Mouse (Mus musculus): ENCODE data around the gene Disp1. TPM values are rescaled to one million over a fixed set of nuclear protein-coding genes. Genes with fewer than 3 reads are reported as not detected.

The Disp1 gene
- polyA plus RNA-seq, 1 experiment from 2014 or later: 10.8 TPM

DNA sequence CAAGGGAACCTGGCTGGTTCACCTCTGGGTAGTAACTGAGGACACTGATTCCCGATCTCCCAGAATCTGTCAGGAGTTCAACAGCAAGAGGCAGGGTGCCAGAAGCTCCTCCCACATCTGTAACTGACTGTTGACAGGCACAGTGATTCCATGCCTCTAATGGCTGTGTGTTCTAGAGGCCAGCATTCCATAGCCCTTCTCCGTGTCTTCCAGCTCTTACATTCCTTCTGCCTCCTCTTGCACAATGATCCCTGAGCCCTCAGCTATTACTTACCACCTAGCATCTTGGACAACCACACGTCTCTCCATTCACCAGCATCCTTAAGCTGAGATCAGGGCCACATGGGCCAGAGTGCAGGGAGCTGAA lies 165.1 kb downstream of the Disp1 start:
- 55% methylated on average over 3 of the region's 3 CpGs for WGBS
- H3K4me2 ChIP-seq: no peak overlapping the region
- no peak overlapping the region for H3K9ac ChIP-seq
- no peak overlapping the region for H3K4me3 ChIP-seq (replicated peaks)
- no peak for ATAC-seq (ENCODE audit: low FRiP score)
- H3K36me3 ChIP-seq (replicated peaks): no peaks in the 10 kb centered on the region
- H3K4me1 ChIP-seq: no peaks in the 10 kb centered on the region
- H3K27ac ChIP-seq: no peak overlapping the region
- H3K9me3 ChIP-seq: no peaks in the 10 kb centered on the region
- H3K27me3 ChIP-seq: peaks cover 14% of the 10 kb centered on the region; the same call in 1 of the 2 replicates

DNA sequence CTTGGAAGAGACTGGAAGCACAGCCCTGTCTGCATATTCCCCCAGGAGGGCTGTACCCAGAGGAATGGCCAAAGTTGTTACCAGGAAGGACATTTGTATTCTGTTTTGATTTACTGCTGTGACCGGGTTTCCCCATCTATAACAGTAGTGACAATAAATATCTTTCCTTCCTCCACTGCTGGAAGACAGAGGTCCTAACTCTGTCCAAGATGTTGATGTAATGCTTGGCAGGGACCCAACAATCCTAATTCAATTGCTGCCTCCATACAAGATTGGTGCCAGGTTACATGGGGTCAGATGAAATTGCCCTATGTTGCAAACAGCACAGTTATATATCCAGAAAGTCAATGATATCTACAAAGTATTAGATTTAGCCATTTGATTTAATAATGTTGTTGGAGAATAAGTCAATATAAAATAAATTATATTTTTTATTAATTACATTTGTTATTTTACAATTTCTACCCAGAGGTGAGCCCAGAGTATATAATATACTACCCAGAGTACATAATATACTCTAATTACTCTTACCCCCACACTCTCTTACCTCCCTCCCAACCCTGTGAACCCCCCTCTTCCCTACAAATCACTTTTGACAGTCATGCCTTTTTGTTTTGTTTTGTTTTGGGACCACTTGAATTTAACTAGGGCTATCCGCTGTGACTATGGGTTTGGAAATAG lies 165.6 kb downstream of the Disp1 start:
- no peak overlapping the region for H3K4me2 ChIP-seq
- H3K4me1 ChIP-seq: no peaks in the 10 kb centered on the region
- H3K27ac ChIP-seq: no peak overlapping the region
- no peaks in the 10 kb centered on the region for H3K36me3 ChIP-seq (replicated peaks)
- no peaks in the 10 kb centered on the region for H3K9me3 ChIP-seq
- no peak overlapping the region for H3K4me3 ChIP-seq (replicated peaks)
- no peak for ATAC-seq (ENCODE audit: low FRiP score)
- peaks cover 16% of the 10 kb centered on the region; the same call in 1 of the 2 replicates for H3K27me3 ChIP-seq
- WGBS: 84% methylated on average over 2 of the region's 2 CpGs
- no peak overlapping the region for H3K9ac ChIP-seq

DNA sequence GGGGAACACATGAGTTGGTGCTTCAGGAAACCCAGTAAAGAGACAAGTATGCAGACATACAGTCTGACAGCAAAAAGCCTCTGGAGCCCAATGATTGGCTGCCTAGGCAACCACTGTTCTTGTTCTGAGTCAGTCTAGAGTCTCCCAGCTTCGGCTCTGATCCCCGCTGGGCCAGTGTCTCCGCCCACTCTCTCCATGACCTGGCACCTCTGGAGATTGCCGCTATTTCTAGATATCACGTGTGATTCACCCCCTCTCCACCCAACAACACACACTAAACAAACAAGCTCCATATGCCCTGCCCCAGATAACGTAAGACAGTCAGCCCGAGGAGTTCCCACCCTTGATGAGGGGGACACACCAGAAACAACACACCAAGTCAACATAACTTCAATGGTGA lies 168.7 kb downstream of the Disp1 start:
- peaks cover 29% of the 10 kb centered on the region for H3K27me3 ChIP-seq
- no peak overlapping the region for H3K4me3 ChIP-seq (replicated peaks)
- no peak overlapping the region for H3K4me2 ChIP-seq
- no peaks in the 10 kb centered on the region for H3K9me3 ChIP-seq
- H3K9ac ChIP-seq: no peak overlapping the region
- no peak overlapping the region for H3K27ac ChIP-seq
- 88% methylated on average over 7 of the region's 7 CpGs for WGBS
- no peak for ATAC-seq (ENCODE audit: low FRiP score)
- H3K36me3 ChIP-seq (replicated peaks): no peaks in the 10 kb centered on the region
- peaks cover 6% of the 10 kb centered on the region; the same call in 1 of the 2 replicates for H3K4me1 ChIP-seq

DNA sequence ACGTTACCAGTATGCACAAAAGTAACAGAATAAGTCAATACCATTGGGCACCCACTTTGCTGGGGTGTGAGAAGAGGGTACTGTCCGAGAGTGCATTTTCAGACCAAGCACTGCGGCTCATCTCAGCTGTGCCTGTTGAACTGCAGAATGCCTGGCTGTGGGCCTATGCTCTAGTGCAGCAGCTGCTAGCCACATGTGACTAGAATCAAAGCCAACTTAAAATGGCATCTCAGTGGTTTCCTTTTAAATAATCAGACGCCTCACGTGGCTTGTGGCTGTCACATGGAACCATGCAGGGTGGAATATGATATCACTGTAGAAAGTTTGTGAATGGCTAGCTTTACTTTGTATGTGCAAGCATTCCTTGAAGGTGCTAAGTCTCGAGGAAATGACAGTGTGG lies 172.0 kb downstream of the Disp1 start:
- H3K36me3 ChIP-seq (replicated peaks): no peaks in the 10 kb centered on the region
- no peaks in the 10 kb centered on the region for H3K9me3 ChIP-seq
- no peak for ATAC-seq (ENCODE audit: low FRiP score)
- H3K9ac ChIP-seq: no peak overlapping the region
- H3K4me3 ChIP-seq (replicated peaks): no peak overlapping the region
- H3K4me1 ChIP-seq: peaks cover 23% of the 10 kb centered on the region
- WGBS: 78% methylated on average over 6 of the region's 6 CpGs
- no peak overlapping the region for H3K27ac ChIP-seq
- peaks cover 46% of the 10 kb centered on the region for H3K27me3 ChIP-seq
- no peak overlapping the region for H3K4me2 ChIP-seq

DNA sequence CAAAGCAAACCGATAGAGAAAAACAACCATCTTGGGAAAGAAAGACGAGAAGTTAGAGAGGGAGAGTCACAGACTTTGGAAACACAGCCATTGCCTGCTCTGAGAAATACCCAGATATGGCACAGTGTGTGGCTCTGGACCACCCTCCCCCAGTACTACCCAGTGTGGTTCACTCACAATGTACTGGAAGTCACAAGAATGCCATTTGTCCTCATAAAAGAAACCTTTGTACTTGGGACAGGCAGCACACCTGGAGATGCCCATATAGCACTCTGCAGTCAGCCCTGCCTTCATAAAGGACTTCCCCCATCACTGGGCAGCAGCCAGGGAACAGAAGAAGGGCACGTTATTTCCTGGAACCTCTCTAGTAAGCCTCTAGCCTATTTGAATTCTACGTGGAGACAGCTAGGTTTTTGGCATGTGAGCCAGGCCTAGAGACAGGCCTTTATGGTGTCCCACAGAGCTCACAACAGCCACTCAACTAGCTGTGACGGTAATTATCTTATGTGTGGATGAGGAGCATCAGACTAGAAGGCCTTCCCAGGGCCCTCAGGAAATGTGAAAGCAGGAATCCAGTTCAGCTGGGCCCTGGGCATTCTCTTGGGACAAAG lies 173.3 kb downstream of the Disp1 start:
- H3K9ac ChIP-seq: no peak overlapping the region
- no peak overlapping the region for H3K27ac ChIP-seq
- no peaks in the 10 kb centered on the region for H3K36me3 ChIP-seq (replicated peaks)
- H3K4me1 ChIP-seq: peaks cover 23% of the 10 kb centered on the region
- H3K4me2 ChIP-seq: no peak overlapping the region
- H3K4me3 ChIP-seq (replicated peaks): no peak overlapping the region
- no peaks in the 10 kb centered on the region for H3K9me3 ChIP-seq
- no peak; the same call in 1 of the 2 replicates for ATAC-seq (ENCODE audit: low FRiP score)
- 74% methylated on average over 5 of the region's 5 CpGs for WGBS
- H3K27me3 ChIP-seq: peaks cover 58% of the 10 kb centered on the region

DNA sequence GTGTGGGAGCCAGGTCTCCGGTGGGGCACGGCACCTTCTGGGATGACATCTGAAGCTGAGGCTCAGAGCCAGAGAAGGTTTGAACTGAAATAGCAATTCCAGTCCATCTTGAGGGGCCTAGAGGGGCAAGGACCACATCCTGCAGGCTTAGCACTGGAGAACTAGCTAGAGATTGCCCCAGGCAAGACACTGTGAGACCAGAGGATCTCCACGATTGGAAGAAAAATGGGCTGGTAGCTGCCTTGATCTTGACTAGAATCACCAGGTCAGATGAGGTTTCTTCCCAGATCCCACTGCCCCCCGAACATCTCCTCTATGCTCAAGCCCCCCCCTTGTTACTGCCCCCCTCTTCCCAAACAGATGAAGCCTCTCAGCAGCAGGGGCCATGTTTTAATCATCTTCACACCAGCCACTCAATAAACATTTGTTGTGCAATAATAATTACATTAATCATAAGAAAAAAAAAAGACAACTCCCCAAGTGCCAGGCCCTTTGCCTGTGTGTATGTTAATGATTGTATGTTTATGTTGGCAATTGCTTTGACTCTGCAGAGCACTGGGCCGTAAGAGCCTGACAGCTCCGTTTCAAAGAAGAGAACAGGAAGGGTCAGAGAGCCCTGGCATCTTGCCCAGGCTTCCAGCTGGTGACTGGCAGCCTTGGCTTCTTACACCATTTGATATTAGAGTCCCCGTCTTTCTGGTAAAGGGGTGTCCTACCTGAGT lies 174.0 kb downstream of the Disp1 start:
- 53% methylated on average over 7 of the region's 7 CpGs for WGBS
- peak; percentile 55; the same call in 1 of the 2 replicates for ATAC-seq (ENCODE audit: low FRiP score)
- no peak overlapping the region for H3K9ac ChIP-seq
- no peak overlapping the region for H3K27ac ChIP-seq
- peaks cover 1% of the 10 kb centered on the region; the same call in 1 of the 2 replicates for H3K9me3 ChIP-seq
- H3K4me3 ChIP-seq (replicated peaks): no peak overlapping the region
- H3K36me3 ChIP-seq (replicated peaks): no peaks in the 10 kb centered on the region
- no peak overlapping the region for H3K4me2 ChIP-seq
- peaks cover 23% of the 10 kb centered on the region for H3K4me1 ChIP-seq
- H3K27me3 ChIP-seq: peaks cover 65% of the 10 kb centered on the region

DNA sequence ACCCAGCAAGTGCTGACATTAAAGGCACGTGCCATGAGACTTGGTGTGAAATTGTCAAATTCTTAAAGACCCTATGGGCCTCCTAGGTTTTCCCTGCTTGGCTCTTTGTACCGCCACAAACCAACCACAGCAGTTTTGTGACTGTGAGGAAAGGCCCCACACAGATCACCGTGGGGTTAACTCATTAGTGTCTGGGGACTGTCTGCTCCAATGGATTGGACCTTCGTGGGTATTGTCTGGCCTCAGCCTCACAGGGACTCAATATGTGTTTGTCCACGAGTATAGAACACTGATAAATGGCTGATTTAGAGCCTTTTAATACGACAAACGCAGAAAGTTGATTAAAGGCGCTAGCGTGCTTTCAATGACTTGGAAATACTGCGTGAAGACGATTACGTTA lies 175.2 kb downstream of the Disp1 start:
- Histone ChIP-seq H3K27ac (no peak overlapping the region), H3K4me3 (replicated peaks) (no peak overlapping the region), H3K9ac (no peak overlapping the region), H3K4me1 (peaks cover 23% of the 10 kb centered on the region), H3K4me2 (no peak overlapping the region), H3K9me3 (peaks cover 6% of the 10 kb centered on the region; the same call in 1 of the 2 replicates), H3K27me3 (peaks cover 68% of the 10 kb centered on the region), H3K36me3 (replicated peaks) (no peaks in the 10 kb centered on the region)
- WGBS: 6% methylated on average over 12 of the region's 12 CpGs
- 0 out of 2 replicates have a peak, but pooled peaks have one; percentile 41 for ATAC-seq (ENCODE audit: low FRiP score)

DNA sequence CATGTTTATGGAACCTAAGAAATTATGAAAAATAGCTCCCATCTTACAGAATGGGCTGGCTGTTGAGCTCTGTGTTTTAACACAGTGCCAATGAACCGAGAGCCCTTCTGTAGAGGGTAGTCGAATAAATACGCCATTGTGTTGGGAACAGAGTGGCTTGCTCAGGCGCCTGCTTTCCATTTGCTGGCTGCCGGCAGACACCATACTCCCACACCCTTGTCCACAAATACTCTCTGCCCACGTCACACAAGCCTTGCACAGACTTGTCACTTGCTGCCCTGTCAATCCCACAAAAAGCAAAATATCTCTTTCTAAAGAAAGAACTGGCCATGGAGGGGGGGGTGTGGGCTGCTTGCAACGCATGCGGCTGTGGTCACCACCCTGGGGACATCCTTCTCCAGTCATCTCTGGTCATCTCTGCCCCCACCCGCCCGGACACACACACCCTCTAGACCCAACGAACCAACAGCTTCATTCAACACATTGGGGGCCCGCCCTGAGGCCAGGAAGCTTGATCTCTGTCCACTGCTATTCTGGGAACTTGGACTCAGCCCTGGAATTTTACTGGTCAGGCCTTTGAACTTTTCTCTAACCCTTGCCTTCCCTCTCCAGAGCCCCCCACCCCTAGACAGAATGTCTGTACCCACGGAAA lies 178.0 kb downstream of the Disp1 start:
- Histone ChIP-seq H3K4me3 (replicated peaks) (no peak overlapping the region), H3K27ac (no peak overlapping the region), H3K9ac (no peak overlapping the region), H3K4me1 (peaks cover 23% of the 10 kb centered on the region), H3K27me3 (peaks cover 69% of the 10 kb centered on the region), H3K4me2 (no peak overlapping the region), H3K36me3 (replicated peaks) (no peaks in the 10 kb centered on the region), H3K9me3 (peaks cover 6% of the 10 kb centered on the region; the same call in 1 of the 2 replicates)
- WGBS: 74% methylated on average over 13 of the region's 13 CpGs
- ATAC-seq (ENCODE audit: low FRiP score): no peak

DNA sequence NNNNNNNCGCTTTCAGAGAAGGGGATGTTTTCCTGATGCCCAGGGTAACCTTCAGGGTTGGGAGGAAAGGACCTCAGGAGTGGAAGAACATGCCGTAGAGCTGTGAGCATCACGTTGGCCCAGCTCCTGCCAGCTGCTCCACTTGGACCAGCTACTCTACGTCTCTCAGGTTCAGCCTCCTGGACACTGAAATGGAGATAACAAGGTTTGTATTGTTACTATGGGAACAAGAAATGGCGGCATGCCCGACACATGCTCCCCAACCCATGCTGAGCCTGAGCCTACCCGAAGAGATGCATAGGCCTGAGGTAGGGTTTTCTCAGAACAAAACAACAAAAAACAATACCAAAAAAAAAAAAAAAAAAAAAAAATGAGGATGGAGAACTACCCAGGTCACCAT lies 179.6 kb downstream of the Disp1 start:
- Histone ChIP-seq H3K36me3 (replicated peaks) (no peaks in the 10 kb centered on the region), H3K4me3 (replicated peaks) (no peak overlapping the region), H3K27me3 (peaks cover 57% of the 10 kb centered on the region), H3K9me3 (peaks cover 6% of the 10 kb centered on the region; the same call in 1 of the 2 replicates), H3K9ac (no peak overlapping the region), H3K27ac (no peak overlapping the region), H3K4me2 (no peak overlapping the region), H3K4me1 (peaks cover 8% of the 10 kb centered on the region)
- no peak for ATAC-seq (ENCODE audit: low FRiP score)
- WGBS: 89% methylated on average over 6 of the region's 7 CpGs

DNA sequence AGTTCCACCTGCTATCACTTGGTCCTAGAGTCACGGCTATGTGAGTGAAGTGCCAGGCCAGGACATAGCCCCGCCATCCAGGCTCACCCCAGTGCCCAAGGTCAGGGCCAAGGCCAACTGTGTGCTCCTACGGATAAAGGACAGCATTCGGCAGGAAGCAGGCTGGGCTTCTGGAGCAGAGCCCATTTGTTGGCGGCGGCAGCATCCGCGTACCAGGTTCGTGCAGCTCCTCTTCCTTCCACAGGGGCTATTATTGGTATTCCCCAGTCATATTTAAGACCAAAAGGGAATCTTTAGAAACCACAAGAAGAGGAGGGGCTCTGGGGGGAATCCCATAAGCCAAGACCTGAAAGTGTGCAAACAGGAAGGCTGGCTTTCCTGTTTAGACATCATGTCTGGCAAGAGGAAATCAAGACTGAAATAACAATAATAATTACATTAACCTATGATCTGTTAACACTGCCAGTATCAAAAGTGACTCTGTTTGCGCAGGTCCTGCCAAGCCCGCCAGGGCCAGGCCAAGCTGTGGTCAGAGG lies 180.4 kb downstream of the Disp1 start:
- no peak for ATAC-seq (ENCODE audit: low FRiP score)
- peaks cover 6% of the 10 kb centered on the region; the same call in 1 of the 2 replicates for H3K9me3 ChIP-seq
- H3K4me1 ChIP-seq: peaks cover under 1% of the 10 kb centered on the region; the same call in 1 of the 2 replicates
- H3K4me3 ChIP-seq (replicated peaks): no peak overlapping the region
- WGBS: 87% methylated on average over 11 of the region's 11 CpGs
- H3K36me3 ChIP-seq (replicated peaks): no peaks in the 10 kb centered on the region
- H3K27ac ChIP-seq: no peak overlapping the region
- peaks cover 55% of the 10 kb centered on the region for H3K27me3 ChIP-seq
- H3K9ac ChIP-seq: no peak overlapping the region
- no peak overlapping the region for H3K4me2 ChIP-seq

DNA sequence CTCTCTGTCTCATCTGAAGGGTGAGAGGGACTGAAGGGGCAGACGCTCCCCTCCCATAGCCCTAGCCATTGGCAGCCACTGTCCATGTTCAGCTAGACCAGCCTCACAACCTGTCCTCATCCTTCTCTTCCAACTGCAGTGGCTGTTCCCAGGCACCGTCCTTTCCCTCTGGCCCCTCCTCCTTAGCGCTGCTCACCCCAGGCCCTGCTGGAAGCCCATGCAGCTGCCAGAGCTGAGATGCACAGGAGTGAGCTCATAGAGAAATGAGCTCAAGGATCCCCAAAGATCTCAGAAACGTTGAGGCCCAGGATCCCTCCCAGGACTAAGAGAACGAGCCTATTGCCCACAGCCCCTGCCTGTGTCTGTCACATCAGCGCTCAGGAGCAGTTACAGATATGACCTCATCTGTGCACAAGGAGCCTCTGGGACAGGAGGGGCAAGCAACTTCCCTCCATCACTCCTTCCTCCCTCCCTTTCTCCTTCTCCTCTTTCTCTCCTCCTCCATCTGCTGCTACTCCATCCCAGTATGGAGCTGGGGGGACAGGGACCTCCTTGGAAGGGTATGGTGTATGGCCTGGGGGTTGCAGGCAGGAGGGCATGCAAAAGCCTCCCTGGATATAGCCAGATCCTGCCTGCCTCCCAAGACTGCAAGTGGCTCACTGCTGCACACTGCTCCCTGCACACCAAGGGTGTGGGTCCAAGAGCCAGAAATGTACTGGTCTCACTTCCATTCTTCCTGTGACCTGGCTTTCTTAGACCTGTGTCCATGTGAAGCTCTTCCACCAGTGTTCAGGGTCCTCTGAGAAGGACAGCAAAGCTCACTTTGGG lies 181.2 kb downstream of the Disp1 start:
- Histone ChIP-seq H3K4me2 (no peak overlapping the region), H3K4me1 (no peaks in the 10 kb centered on the region), H3K9ac (no peak overlapping the region), H3K9me3 (peaks cover 6% of the 10 kb centered on the region; the same call in 1 of the 2 replicates), H3K36me3 (replicated peaks) (no peaks in the 10 kb centered on the region), H3K27me3 (peaks cover 51% of the 10 kb centered on the region), H3K4me3 (replicated peaks) (no peak overlapping the region), H3K27ac (no peak overlapping the region)
- 60% methylated on average over 6 of the region's 6 CpGs for WGBS
- ATAC-seq (ENCODE audit: low FRiP score): no peak
